Mouse (Mus musculus) hindbrain, embryonic 14.5 days (tissue): Measurements from ENCODE around the gene Spem2. TPM values are rescaled to one million over a fixed set of nuclear protein-coding genes. Genes with fewer than 3 reads are reported as not detected.

Source experiments
- ATAC-seq: fragments of 200-750 bp; cut with Nextera tagmentation; 2 replicates; pipeline ENCODE4 v1.8.0; 2017; ENCODE audit warnings: moderate number of reproducible peaks, mild to moderate bottlenecking, moderate TSS enrichment, moderate library complexity; ENCODE audit not compliant: low FRiP score
- DNase-seq: peaks from one replicate; pipeline ENCODE4 v3.0.0-alpha.2; 2015; ENCODE audit warnings: low spot score
- H3K27ac ChIP-seq: fragments of 300-500 bp; sonication (generic); 2 replicates; pipeline ENCODE4 v1.5.1; 2014; ENCODE audit warnings: mild to moderate bottlenecking, moderate library complexity
- H3K27me3 ChIP-seq: fragments of 300-500 bp; sonication (generic); 2 replicates; pipeline ENCODE4 v1.6.1; 2014; ENCODE audit warnings: mild to moderate bottlenecking, low read length, mixed read lengths; ENCODE audit not compliant: control insufficient read depth, insufficient read depth
- H3K36me3 ChIP-seq: fragments of 300-500 bp; sonication (generic); replicated peaks from 2 replicates; pipeline ENCODE4 v1.6.1; 2014; ENCODE audit not compliant: control insufficient read depth, insufficient read depth
- H3K4me1 ChIP-seq: fragments of 300-500 bp; sonication (generic); replicated peaks from 2 replicates; pipeline ENCODE4 v1.6.1; 2014; ENCODE audit warnings: antibody characterized with exemption, low read length, mixed read lengths; ENCODE audit not compliant: control insufficient read depth, insufficient read depth
- H3K4me2 ChIP-seq: fragments of 300-500 bp; sonication (generic); replicated peaks from 2 replicates; pipeline ENCODE4 v1.6.1; 2014; ENCODE audit warnings: mild to moderate bottlenecking, moderate library complexity
- H3K4me3 ChIP-seq: fragments of 300-500 bp; sonication (generic); replicated peaks from 2 replicates; pipeline ENCODE4 v1.5.1; 2014; ENCODE audit warnings: mild to moderate bottlenecking, low read length
- H3K9ac ChIP-seq: fragments of 300-500 bp; sonication (generic); 2 replicates; pipeline ENCODE4 v1.6.1; 2014
- H3K9me3 ChIP-seq: fragments of 300-500 bp; sonication (generic); 2 replicates; pipeline ENCODE4 v1.6.1; 2016; ENCODE audit warnings: low read length; ENCODE audit not compliant: control insufficient read depth
- WGBS: fragments of 180-500 bp; shearing (Covaris S2); extraction: QIAGEN DNeasy Blood & Tissue Kit; methylation state at CpG from one replicate; pipeline ENCODE4 v1.1.7; 2014; 5-methylcytosine and 5-hydroxymethylcytosine counted together
- polyA plus RNA-seq: library from polyadenylated mRNA; unstranded; fragments of >200 nt; fragmentation: Nextera tagmentation; extraction: Ambion mirVana; gene quantifications from 2 replicates; pipeline ENCODE4 v1.2.1, GENCODE M21; 2014

Spem2 gene
- polyA plus RNA-seq, 1 experiment from 2014 or later = not detected

DNA sequence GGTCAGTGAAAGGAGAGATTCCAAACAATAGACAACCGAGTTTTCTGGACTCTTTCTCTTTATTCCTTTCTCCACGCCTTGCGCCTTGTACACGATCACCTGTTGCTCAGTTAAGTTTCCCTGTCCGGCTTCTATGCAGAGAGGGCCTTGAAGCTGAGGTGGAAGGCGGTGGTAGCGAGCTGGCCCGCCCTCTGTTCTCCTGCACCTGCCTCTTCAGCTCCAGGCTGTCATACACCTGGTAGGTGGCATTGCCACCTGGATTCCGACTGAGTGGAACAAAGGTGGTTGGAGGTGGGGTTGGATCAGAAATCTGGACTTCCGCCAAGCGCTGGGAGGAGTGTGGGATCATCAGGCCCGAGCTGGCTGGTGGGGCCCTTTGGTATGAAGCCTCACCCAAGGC is 1.7 kb downstream of the Spem2 start:
- no peaks in the 10 kb centered on the region for H3K27me3 ChIP-seq
- DNase-seq (no peak), ATAC-seq (no peak)
- no peak overlapping the region for H3K27ac ChIP-seq
- H3K36me3 ChIP-seq = no peaks in the 10 kb centered on the region
- H3K9me3 ChIP-seq = no peaks in the 10 kb centered on the region
- H3K4me3 ChIP-seq = no peak overlapping the region
- no peaks in the 10 kb centered on the region for H3K4me1 ChIP-seq
- H3K4me2 ChIP-seq = no peak overlapping the region
- 93% methylated on average over 12 of the region's 12 CpGs for WGBS
- H3K9ac ChIP-seq = no peak overlapping the region

DNA sequence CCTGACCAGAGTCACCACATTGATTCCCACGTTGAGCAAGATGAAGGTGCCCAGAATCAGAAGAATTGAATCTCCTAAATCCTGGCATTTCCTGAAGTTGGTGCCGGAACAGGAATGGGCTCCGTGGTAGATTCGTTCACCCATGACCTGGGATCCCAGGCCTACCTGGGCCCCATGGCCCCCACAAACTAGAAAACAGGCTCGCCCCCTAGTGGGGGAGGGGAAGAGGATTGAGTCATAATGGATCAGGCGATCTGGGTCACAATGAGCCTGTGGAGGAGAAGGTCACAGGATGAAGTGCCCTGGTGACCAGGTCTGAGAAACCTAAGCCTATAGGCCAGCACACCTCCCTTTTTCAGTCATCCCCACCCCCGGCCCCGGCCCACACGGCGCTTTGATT is 3.1 kb downstream of the Spem2 start, which contains the start of gene Gm39566:
Gene Gm39566 (minus strand): TSS at position 144 of the 400 bp plus-strand sequence.
- Histone ChIP-seq H3K9ac (no peak within 1 kb of the TSS), H3K27ac (no peak within 1 kb of the TSS), H3K27me3 (no peaks in the 10 kb centered on the region), H3K9me3 (no peaks in the 10 kb centered on the region), H3K4me3 (no peak within 1 kb of the TSS), H3K4me1 (no peaks in the 10 kb centered on the region), H3K4me2 (no peak within 1 kb of the TSS), H3K36me3 (no peaks in the 10 kb centered on the region)
- DNase-seq (no peak), ATAC-seq (no peak)
- WGBS = 67% methylated on average over 10 of the region's 10 CpGs

DNA sequence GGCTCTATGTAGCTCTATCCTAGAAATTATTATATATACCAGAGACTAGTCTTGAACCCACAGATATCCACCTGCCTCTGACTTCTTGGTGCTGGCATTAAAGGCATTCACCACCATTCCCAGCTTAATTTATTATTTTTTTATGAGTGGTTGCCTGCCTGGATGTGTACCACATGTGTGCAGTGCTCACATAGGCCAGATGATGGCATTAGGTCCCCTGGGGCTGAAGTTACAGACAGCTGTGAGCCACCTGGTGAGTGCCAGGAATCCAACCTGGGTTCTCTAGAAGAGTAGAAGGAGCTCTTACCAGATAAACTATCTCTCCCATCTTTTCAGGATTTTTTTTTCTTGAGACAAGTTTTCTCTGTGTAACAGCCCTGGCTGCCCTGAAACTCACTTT is 8.0 kb downstream of the Spem2 start:
- no peak for ATAC-seq

DNA sequence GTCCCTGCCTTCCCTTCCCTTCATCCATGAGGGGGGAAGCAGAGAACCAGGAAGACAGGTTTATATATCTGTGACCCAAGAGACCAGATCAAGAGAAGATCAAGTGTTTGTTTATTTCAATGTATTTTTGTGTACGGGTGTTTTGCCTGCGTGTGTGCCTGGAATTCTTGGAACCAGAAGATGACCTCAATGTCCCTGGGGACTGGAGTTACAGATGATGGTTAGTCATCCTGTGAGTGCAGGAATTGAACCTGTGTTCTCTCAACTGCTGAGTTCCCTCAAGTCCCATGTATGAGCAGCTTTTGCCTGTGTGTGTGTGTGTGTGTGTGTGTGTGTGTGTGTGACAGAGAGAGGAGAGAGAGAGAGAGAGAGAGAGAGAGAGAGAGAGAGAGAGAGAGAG is 10.6 kb downstream of the Spem2 start:
- Histone ChIP-seq H3K9ac (no peak overlapping the region), H3K4me3 (no peak overlapping the region), H3K36me3 (no peaks in the 10 kb centered on the region), H3K9me3 (no peaks in the 10 kb centered on the region), H3K27ac (no peak overlapping the region), H3K27me3 (peaks cover 21% of the 10 kb centered on the region), H3K4me1 (peaks cover 16% of the 10 kb centered on the region), H3K4me2 (no peak overlapping the region)
- WGBS = 79% methylated on average over 2 of the region's 2 CpGs
- ATAC-seq (no peak), DNase-seq (no peak)

More for the DNA sequence above, 8.0 kb downstream of the Spem2 start:
- Histone ChIP-seq H3K4me2 (no peak overlapping the region), H3K27me3 (peaks cover 11% of the 10 kb centered on the region), H3K27ac (no peak overlapping the region), H3K9ac (no peak overlapping the region), H3K36me3 (no peaks in the 10 kb centered on the region), H3K4me3 (no peak overlapping the region), H3K4me1 (no peaks in the 10 kb centered on the region), H3K9me3 (no peaks in the 10 kb centered on the region)
- no peak for DNase-seq

DNA sequence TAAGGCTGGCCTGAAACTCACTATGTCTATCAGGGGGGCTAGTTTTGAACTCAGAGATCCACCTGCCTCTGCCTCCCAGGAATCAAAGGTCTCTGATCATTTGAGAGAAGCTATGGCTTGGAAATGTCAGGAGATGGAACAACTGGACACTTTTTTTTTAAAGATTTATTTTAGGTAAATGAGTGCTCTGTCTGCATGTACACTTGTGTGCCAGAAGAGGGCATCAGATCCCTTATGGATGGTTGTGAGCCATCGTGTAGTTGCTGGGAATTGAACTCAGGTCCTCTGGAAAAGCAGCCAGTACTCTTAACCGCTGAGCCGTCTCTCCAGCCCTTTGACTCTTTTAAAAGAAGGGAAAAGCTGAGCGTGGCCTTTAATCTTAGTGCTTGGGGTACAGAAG is 11.9 kb downstream of the Spem2 start:
- Histone ChIP-seq H3K4me1 (peaks cover 24% of the 10 kb centered on the region), H3K4me3 (no peak overlapping the region), H3K9ac (no peak overlapping the region), H3K27ac (no peak overlapping the region), H3K36me3 (no peaks in the 10 kb centered on the region), H3K27me3 (peaks cover 21% of the 10 kb centered on the region), H3K4me2 (no peak overlapping the region), H3K9me3 (no peaks in the 10 kb centered on the region)
- ATAC-seq (no peak), DNase-seq (no peak)
- WGBS = 86% methylated on average over 4 of the region's 4 CpGs

DNA sequence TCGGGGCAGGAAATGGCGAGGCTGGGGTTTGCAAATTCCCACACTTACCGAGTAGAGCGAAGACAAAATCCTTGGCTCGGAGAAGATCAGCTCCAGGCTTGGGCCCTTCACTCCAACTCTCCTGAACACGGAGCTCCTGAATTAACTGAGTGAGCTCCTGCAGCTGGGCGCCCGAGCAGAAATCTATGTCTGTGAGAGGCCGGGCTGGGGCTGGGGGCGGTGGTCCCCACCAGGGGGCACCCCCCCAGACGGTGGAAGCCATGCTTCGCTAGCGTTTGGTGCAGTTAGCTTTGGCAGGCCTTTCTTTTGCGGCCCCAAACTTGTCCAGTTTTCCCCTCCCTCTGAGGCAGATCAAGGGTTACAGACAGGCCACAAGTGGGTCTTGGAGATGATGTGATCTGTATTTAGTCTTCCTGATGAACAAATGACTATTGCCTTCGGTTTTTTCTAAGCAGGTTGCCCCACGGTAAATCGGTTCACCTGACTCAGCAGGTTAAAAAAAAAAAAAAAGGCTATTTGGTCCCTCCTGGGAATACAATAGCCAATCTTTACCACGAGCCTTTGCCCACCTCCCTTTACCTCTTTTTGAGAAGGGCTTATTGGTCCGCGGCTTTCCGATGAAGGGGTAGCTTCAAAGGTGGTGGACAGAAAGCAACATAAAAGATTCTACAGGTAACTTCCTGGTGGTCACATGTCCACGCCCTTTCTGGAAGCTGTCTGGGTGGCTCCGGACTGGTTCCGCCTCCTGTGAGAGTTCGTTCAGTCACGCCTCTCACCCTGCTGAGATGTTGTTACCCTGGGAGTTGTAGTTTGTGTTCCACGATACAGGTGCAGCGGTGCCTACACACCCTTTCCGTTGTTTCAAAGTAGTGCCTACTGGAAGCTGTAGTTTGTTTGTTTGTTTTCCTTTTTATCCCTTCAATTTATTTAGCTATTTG is 13.0 kb downstream of the Spem2 start, which contains the start of gene Tmem102:
Gene Tmem102 (minus strand): TSS at position 653 of the 938 bp plus-strand sequence.
- Histone ChIP-seq H3K27me3 (peaks cover 21% of the 10 kb centered on the region), H3K4me3 (no peak within 1 kb of the TSS), H3K27ac (no peak within 1 kb of the TSS), H3K4me2 (peak within 1 kb of the TSS; percentile 88), H3K4me1 (peaks cover 27% of the 10 kb centered on the region), H3K9ac (0 out of 2 replicates have a peak within 1 kb of the TSS, but pooled peaks have one; percentile 4), H3K9me3 (no peaks in the 10 kb centered on the region), H3K36me3 (no peaks in the 10 kb centered on the region)
- 5% methylated on average over 29 of the region's 29 CpGs for WGBS
- DNase-seq (no peak), ATAC-seq (no peak)

DNA sequence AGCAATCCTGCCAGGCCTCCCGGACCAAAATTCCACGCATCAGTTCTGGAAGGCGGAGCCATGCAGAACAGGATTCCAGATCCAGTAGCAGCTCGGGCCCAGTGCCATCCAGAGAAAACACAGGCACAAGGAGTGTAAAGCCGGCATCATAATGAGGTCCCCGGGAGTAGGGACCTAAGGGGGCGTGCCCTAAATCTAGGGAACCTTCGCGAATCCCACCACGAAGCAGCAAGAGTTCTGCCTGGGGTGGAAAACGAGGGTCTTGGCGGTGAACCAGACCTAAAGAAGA is 13.7 kb downstream of the Spem2 start:
- Histone ChIP-seq H3K36me3 (no peaks in the 10 kb centered on the region), H3K27me3 (peaks cover 21% of the 10 kb centered on the region), H3K4me3 (no peak overlapping the region), H3K9me3 (no peaks in the 10 kb centered on the region), H3K27ac (no peak overlapping the region), H3K4me2 (peak overlapping the region; percentile 88), H3K9ac (0 out of 2 replicates have a peak overlapping the region, but pooled peaks have one; percentile 4), H3K4me1 (peaks cover 29% of the 10 kb centered on the region)
- WGBS = 7% methylated on average over 12 of the region's 12 CpGs
- DNase-seq = no peak
- no peak for ATAC-seq

DNA sequence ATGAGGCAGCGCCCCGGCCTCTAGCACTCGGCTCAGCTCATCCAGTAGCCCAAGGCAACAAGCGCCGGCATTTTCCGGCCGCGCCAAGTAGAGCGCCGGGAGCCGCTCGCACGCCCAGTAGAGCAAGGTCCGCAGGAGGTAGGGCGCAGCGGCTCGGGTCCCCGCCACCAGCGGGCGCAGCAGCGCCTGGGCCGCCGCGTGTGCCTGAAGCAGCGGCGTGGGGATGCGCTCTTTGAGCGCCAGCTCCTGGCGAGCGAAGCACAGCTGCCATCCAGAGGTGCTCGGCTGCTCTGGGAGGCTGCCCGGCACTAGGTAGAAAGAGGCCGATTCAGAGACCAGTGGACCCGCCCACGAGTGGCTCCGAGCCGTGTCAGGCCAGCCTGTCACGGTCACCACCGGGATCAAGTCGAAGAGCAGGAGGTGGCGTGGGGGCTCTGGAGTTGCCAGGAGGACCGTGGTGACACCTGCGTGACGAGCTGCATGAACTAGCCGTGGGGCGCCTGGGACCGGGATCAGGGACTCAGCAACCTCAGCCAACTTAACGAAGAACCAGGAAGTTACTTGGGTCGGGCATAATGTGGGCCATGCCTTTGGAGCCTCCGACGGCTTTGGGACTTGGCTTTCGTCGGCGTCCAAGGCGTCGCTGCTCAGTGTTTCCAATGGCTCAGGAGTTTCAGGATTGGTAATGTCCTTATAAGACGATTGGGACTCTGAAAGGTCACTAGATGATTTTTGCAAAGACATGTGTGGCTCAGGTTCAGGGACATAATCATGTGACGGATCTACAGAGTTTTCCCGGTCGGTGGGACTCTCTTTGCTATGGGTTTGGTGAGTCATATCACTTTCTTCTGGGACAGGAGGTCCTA is 14.2 kb downstream of the Spem2 start:
- H3K27ac ChIP-seq = 0 out of 2 replicates have a peak overlapping the region, but pooled peaks have one; percentile 90
- peaks cover 21% of the 10 kb centered on the region for H3K27me3 ChIP-seq
- H3K4me1 ChIP-seq = peaks cover 35% of the 10 kb centered on the region
- H3K36me3 ChIP-seq = no peaks in the 10 kb centered on the region
- peak; percentile 75 for DNase-seq
- peak overlapping the region; percentile 49 for H3K4me3 ChIP-seq
- H3K4me2 ChIP-seq = peak overlapping the region; percentile 88
- H3K9ac ChIP-seq = peak overlapping the region; percentile 70
- WGBS = 1% methylated on average over 60 of the region's 60 CpGs
- ATAC-seq = peak; percentile 18; the same call in 1 of the 2 replicates
- H3K9me3 ChIP-seq = no peaks in the 10 kb centered on the region

DNA sequence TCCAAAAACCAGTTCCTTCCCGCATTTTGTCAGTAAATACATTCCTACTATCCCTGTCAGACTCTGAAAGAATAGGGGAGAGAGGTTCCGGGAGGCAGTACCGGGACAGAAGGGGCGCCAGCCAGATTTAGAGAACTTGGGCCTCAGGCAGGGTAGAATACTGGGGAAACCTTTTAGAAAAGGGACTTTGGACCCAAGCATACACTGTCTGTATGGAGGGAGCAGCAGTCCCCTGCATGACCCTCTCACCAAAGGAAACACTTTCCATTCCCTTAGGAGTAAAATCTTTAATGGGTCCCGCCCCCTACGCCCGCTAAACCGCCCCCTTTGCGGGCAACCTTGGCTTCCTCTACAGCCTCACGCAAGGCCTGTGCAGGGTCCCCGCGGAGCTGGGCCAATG is 14.9 kb downstream of the Spem2 start:
- Histone ChIP-seq H3K4me2 (peak overlapping the region; percentile 88), H3K4me1 (peaks cover 37% of the 10 kb centered on the region), H3K9me3 (no peaks in the 10 kb centered on the region), H3K9ac (peak overlapping the region; percentile 70), H3K4me3 (peak overlapping the region; percentile 49), H3K27ac (0 out of 2 replicates have a peak overlapping the region, but pooled peaks have one; percentile 90), H3K27me3 (peaks cover 21% of the 10 kb centered on the region), H3K36me3 (no peaks in the 10 kb centered on the region)
- DNase-seq (no peak), ATAC-seq (no peak)
- WGBS = 1% methylated on average over 12 of the region's 12 CpGs
